Mouse (Mus musculus) liver, embryonic 15.5 days (tissue): ENCODE results near the gene Mylk. TPM values are rescaled to one million over a fixed set of nuclear protein-coding genes. Genes with fewer than 3 reads are reported as not detected.

Experiments used
- ATAC-seq: fragments of 200-750 bp; cut with Nextera tagmentation; 2 replicates; pipeline ENCODE4 v1.8.0; 2017; ENCODE audit warnings: moderate number of reproducible peaks, mild to moderate bottlenecking, moderate library complexity; ENCODE audit not compliant: insufficient read depth
- H3K27ac ChIP-seq: fragments of 300-500 bp; sonication (generic); replicated peaks from 2 replicates; pipeline ENCODE4 v1.5.1; 2015; ENCODE audit warnings: mild to moderate bottlenecking, inconsistent platforms
- H3K27me3 ChIP-seq: fragments of 300-500 bp; sonication (generic); 2 replicates; pipeline ENCODE4 v1.6.1; 2015; ENCODE audit warnings: mild to moderate bottlenecking, inconsistent platforms
- H3K36me3 ChIP-seq: fragments of 300-500 bp; sonication (generic); replicated peaks from 2 replicates; pipeline ENCODE4 v1.6.1; 2015; ENCODE audit warnings: moderate library complexity, mild to moderate bottlenecking, inconsistent platforms
- H3K4me1 ChIP-seq: fragments of 300-500 bp; sonication (generic); replicated peaks from 2 replicates; pipeline ENCODE4 v1.6.1; 2015; ENCODE audit warnings: inconsistent platforms
- H3K4me2 ChIP-seq: fragments of 300-500 bp; sonication (generic); 2 replicates; pipeline ENCODE4 v1.6.1; 2015; ENCODE audit warnings: moderate library complexity, mild to moderate bottlenecking, inconsistent platforms
- H3K4me3 ChIP-seq: fragments of 300-500 bp; sonication (generic); replicated peaks from 2 replicates; pipeline ENCODE4 v1.5.1; 2015; ENCODE audit warnings: mild to moderate bottlenecking, inconsistent platforms
- H3K9ac ChIP-seq: fragments of 300-500 bp; sonication (generic); 2 replicates; pipeline ENCODE4 v1.6.1; 2015; ENCODE audit warnings: moderate library complexity, mild to moderate bottlenecking, inconsistent platforms
- H3K9me3 ChIP-seq: fragments of 300-500 bp; sonication (generic); replicated peaks from 2 replicates; pipeline ENCODE4 v1.6.1; 2016; ENCODE audit warnings: inconsistent platforms
- WGBS: fragments of 180-500 bp; shearing (Covaris S2); methylation state at CpG from one replicate; pipeline ENCODE4 v1.1.7; 2015; ENCODE audit warnings: mixed read lengths; ENCODE audit not compliant: insufficient replicate concordance; 5-methylcytosine and 5-hydroxymethylcytosine counted together
- polyA plus RNA-seq: library from polyadenylated mRNA; unstranded; fragments of >200 nt; fragmentation: Nextera tagmentation; extraction: Ambion mirVana; gene quantifications from 2 replicates; pipeline ENCODE4 v1.2.1, GENCODE M21; 2015

Gene Mylk
- polyA plus RNA-seq, 1 experiment from 2014 or later = 4.4 TPM

DNA sequence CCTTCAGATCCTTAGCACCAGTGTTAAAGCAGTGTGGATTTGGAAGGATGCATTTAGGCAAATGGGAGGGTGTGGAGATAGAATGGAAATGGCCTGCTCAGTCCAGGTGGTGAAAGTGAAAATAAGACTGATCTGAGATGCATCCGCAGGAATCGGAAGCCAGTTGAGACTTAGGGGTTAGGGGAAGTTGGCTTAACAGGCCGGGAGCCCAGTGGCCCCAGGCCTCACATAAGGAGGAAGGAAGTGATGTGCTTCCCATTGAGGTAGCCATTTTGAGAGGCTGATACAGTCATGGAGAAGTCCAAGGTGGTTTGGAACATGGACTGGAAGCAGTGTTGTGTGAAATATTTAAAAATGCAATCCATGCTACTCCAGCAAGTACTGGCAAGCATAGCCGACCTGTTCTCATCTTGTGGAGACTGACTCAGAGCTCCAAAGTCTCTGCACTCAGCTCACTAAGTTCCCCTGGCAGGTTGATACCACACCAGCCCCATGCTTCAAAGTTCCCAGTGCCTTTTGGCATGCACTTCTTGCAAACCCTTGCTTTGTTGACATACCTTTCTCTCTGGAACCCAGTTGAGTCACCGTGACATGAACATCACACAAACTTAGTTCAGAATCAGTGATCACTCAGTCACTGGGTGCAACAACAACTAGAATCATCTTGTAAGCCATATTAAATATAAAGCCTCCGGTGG is 302.4 kb downstream of the Mylk start:
- Histone ChIP-seq H3K4me3 (no peak overlapping the region), H3K36me3 (0 out of 2 replicates have a peak, but pooled peaks cover 11% of the 10 kb centered on the region), H3K9me3 (no peaks in the 10 kb centered on the region), H3K4me2 (no peak overlapping the region), H3K27ac (peak overlapping the region; percentile 46), H3K4me1 (peaks cover 27% of the 10 kb centered on the region), H3K27me3 (no peaks in the 10 kb centered on the region), H3K9ac (no peak overlapping the region)
- WGBS = 57% methylated on average over 6 of the region's 6 CpGs
- no peak for ATAC-seq

DNA sequence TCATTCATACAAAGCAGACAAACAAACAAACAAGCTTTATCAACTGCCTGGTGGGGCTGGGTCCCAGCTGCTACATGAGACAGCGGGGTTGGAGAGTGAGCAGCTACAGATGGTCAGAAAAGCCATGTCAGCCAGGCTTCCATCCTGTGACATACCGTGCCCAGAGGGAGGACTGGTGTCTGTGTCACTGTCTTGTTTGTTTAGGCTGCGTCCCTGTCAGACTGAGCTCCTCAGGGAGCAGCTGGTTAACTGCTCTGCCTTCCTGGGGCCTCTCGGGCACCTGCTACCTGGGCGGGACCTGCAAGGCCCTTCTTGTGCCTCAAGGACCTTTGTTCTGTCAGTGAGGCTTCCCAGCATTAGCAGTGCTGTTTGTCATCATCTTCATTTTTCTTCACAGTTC is 306.1 kb downstream of the Mylk start:
- 63% methylated on average over 5 of the region's 5 CpGs for WGBS
- H3K36me3 ChIP-seq = 0 out of 2 replicates have a peak, but pooled peaks cover 8% of the 10 kb centered on the region
- no peak overlapping the region for H3K27ac ChIP-seq
- no peaks in the 10 kb centered on the region for H3K9me3 ChIP-seq
- no peaks in the 10 kb centered on the region for H3K27me3 ChIP-seq
- no peak for ATAC-seq
- no peak overlapping the region for H3K4me3 ChIP-seq
- peaks cover 58% of the 10 kb centered on the region for H3K4me1 ChIP-seq
- no peak overlapping the region for H3K9ac ChIP-seq
- no peak overlapping the region for H3K4me2 ChIP-seq

Other genes with a start within 250 kb of the Mylk start
- 10.0 and 10.9 TPM in 2 replicates for gene Kalrn, start 171.7 kb upstream of the Mylk start, polyA plus RNA-seq
- gene Ropn1, start 95.3 kb upstream of the Mylk start, polyA plus RNA-seq = not detected in 2 replicates
- 1.9 TPM in 2 replicates for gene Ccdc14, start 54.6 kb upstream of the Mylk start, polyA plus RNA-seq